Mouse (Mus musculus): Measurements from ENCODE around the gene Gm21721.
"Not testable (repeated sequence)": the region's sequence is repeated elsewhere in the genome, so short reads cannot be mapped to it uniquely, and the experiment has no call there.

The Gm21721 gene

GRCm38 (mm10) chrY:9202090-9202489, at the start of gene Gm21721:
Gene Gm21721, minus strand, starts transcription at chrY:9202190.
- DNase-seq = not testable (repeated sequence)

Data from lung, postnatal 10 days (tissue).